Mouse (Mus musculus): ENCODE data around the gene Spaca4. TPM values are rescaled to one million over a fixed set of nuclear protein-coding genes. Genes with fewer than 3 reads are reported as not detected.

The Spaca4 gene
- polyA plus RNA-seq (2014; fragmentation: Nextera tagmentation; extraction: Ambion mirVana): not detected in 2 replicates

- Histone ChIP-seq H3K27ac (no peak within 1 kb of the TSS), H3K4me3 (replicated peaks; ENCODE audit: low read length) (no peak within 1 kb of the TSS), H3K27me3 (ENCODE audit: control insufficient read depth, insufficient read depth, low read length) (no peaks in the 10 kb centered on the region), H3K4me2 (replicated peaks) (no peak within 1 kb of the TSS), H3K4me1 (replicated peaks; ENCODE audit: control insufficient read depth, insufficient read depth, low read length) (no peaks in the 10 kb centered on the region), H3K9ac (no peak within 1 kb of the TSS), H3K36me3 (replicated peaks; ENCODE audit: control insufficient read depth, insufficient read depth) (peaks cover 67% of the 10 kb centered on the region), H3K9me3 (ENCODE audit: control insufficient read depth, low read length) (no peaks in the 10 kb centered on the region)
- ATAC-seq (ENCODE audit: low FRiP score) (no peak), DNase-seq (ENCODE audit: low spot score) (no peak)
- 92% methylated on average over 11 of the region's 11 CpGs for WGBS
These were observed at the start of gene Spaca4 for GRCm38 (mm10) chr7:45725713-45726112. TSS of gene Spaca4 (minus strand) at chr7:45725813.

GRCm38 (mm10) chr7:45775237-45775636 lies 49.6 kb upstream of the Spaca4 start:
- ATAC-seq (ENCODE audit: low FRiP score) (no peak), DNase-seq (ENCODE audit: low spot score) (no peak)
- 89% methylated on average over 7 of the region's 7 CpGs for WGBS
- Histone ChIP-seq H3K4me1 (replicated peaks; ENCODE audit: control insufficient read depth, insufficient read depth, low read length) (no peaks in the 10 kb centered on the region), H3K4me2 (replicated peaks) (no peak overlapping the region), H3K9ac (no peak overlapping the region), H3K27ac (no peak overlapping the region), H3K27me3 (ENCODE audit: control insufficient read depth, insufficient read depth, low read length) (no peaks in the 10 kb centered on the region; the same call in 1 of the 2 replicates), H3K36me3 (replicated peaks; ENCODE audit: control insufficient read depth, insufficient read depth) (no peaks in the 10 kb centered on the region), H3K9me3 (ENCODE audit: control insufficient read depth, low read length) (no peaks in the 10 kb centered on the region), H3K4me3 (replicated peaks; ENCODE audit: low read length) (no peak overlapping the region)

- Histone ChIP-seq H3K4me1 (replicated peaks; ENCODE audit: control insufficient read depth, insufficient read depth, low read length) (no peaks in the 10 kb centered on the region), H3K4me2 (replicated peaks) (no peak overlapping the region), H3K9ac (no peak overlapping the region), H3K27me3 (ENCODE audit: control insufficient read depth, insufficient read depth, low read length) (no peaks in the 10 kb centered on the region), H3K9me3 (ENCODE audit: control insufficient read depth, low read length) (no peaks in the 10 kb centered on the region), H3K36me3 (replicated peaks; ENCODE audit: control insufficient read depth, insufficient read depth) (no peaks in the 10 kb centered on the region), H3K4me3 (replicated peaks; ENCODE audit: low read length) (no peak overlapping the region), H3K27ac (no peak overlapping the region)
- ATAC-seq (ENCODE audit: low FRiP score): no peak
- DNase-seq (ENCODE audit: low spot score): no peak
- WGBS: 73% methylated on average over 4 of the region's 4 CpGs
These were observed 45.5 kb upstream of the Spaca4 start for GRCm38 (mm10) chr7:45771101-45771500.

- Histone ChIP-seq H3K4me1 (replicated peaks; ENCODE audit: control insufficient read depth, insufficient read depth, low read length) (no peaks in the 10 kb centered on the region), H3K4me3 (replicated peaks; ENCODE audit: low read length) (no peak overlapping the region)
- no peak for ATAC-seq (ENCODE audit: low FRiP score)
These were observed 44.9 kb upstream of the Spaca4 start for GRCm38 (mm10) chr7:45770427-45771082.

GRCm38 (mm10) chr7:45767500-45767899 lies 41.9 kb upstream of the Spaca4 start:
- 92% methylated on average over 6 of the region's 6 CpGs for WGBS
- H3K36me3 ChIP-seq (replicated peaks; ENCODE audit: control insufficient read depth, insufficient read depth): no peaks in the 10 kb centered on the region
- H3K4me3 ChIP-seq (replicated peaks; ENCODE audit: low read length): no peak overlapping the region
- H3K4me2 ChIP-seq (replicated peaks): no peak overlapping the region
- no peak for ATAC-seq (ENCODE audit: low FRiP score)
- H3K27ac ChIP-seq: no peak overlapping the region
- DNase-seq (ENCODE audit: low spot score): no peak
- H3K9me3 ChIP-seq (ENCODE audit: control insufficient read depth, low read length): no peaks in the 10 kb centered on the region
- no peak overlapping the region for H3K9ac ChIP-seq
- no peaks in the 10 kb centered on the region for H3K27me3 ChIP-seq (ENCODE audit: control insufficient read depth, insufficient read depth, low read length)
- H3K4me1 ChIP-seq (replicated peaks; ENCODE audit: control insufficient read depth, insufficient read depth, low read length): no peaks in the 10 kb centered on the region

More at GRCm38 (mm10) chr7:45770427-45771082, 44.9 kb upstream of the Spaca4 start:
- no peak overlapping the region for H3K27ac ChIP-seq
- no peak for DNase-seq (ENCODE audit: low spot score)
- WGBS: 76% methylated on average over 8 of the region's 8 CpGs
- no peaks in the 10 kb centered on the region for H3K9me3 ChIP-seq (ENCODE audit: control insufficient read depth, low read length)
- H3K36me3 ChIP-seq (replicated peaks; ENCODE audit: control insufficient read depth, insufficient read depth): no peaks in the 10 kb centered on the region
- no peak overlapping the region for H3K4me2 ChIP-seq (replicated peaks)
- H3K27me3 ChIP-seq (ENCODE audit: control insufficient read depth, insufficient read depth, low read length): no peaks in the 10 kb centered on the region
- H3K9ac ChIP-seq: no peak overlapping the region

- Histone ChIP-seq H3K4me1 (replicated peaks; ENCODE audit: control insufficient read depth, insufficient read depth, low read length) (no peaks in the 10 kb centered on the region), H3K27ac (no peak overlapping the region), H3K27me3 (ENCODE audit: control insufficient read depth, insufficient read depth, low read length) (no peaks in the 10 kb centered on the region), H3K36me3 (replicated peaks; ENCODE audit: control insufficient read depth, insufficient read depth) (no peaks in the 10 kb centered on the region), H3K4me2 (replicated peaks) (no peak overlapping the region), H3K4me3 (replicated peaks; ENCODE audit: low read length) (no peak overlapping the region), H3K9me3 (ENCODE audit: control insufficient read depth, low read length) (no peaks in the 10 kb centered on the region), H3K9ac (no peak overlapping the region)
- 66% methylated on average over 5 of the region's 8 CpGs for WGBS
- no peak for DNase-seq (ENCODE audit: low spot score)
- no peak for ATAC-seq (ENCODE audit: low FRiP score)
These were observed 41.2 kb upstream of the Spaca4 start for GRCm38 (mm10) chr7:45766764-45767163.

GRCm38 (mm10) chr7:45765995-45766394 lies 40.4 kb upstream of the Spaca4 start:
- H3K27ac ChIP-seq: no peak overlapping the region
- H3K4me2 ChIP-seq (replicated peaks): no peak overlapping the region
- 64% methylated on average over 8 of the region's 8 CpGs for WGBS
- ATAC-seq (ENCODE audit: low FRiP score) (no peak), DNase-seq (ENCODE audit: low spot score) (no peak)
- no peak overlapping the region for H3K4me3 ChIP-seq (replicated peaks; ENCODE audit: low read length)
- no peaks in the 10 kb centered on the region for H3K36me3 ChIP-seq (replicated peaks; ENCODE audit: control insufficient read depth, insufficient read depth)
- no peaks in the 10 kb centered on the region for H3K9me3 ChIP-seq (ENCODE audit: control insufficient read depth, low read length)
- no peaks in the 10 kb centered on the region for H3K4me1 ChIP-seq (replicated peaks; ENCODE audit: control insufficient read depth, insufficient read depth, low read length)
- no peak overlapping the region for H3K9ac ChIP-seq
- no peaks in the 10 kb centered on the region for H3K27me3 ChIP-seq (ENCODE audit: control insufficient read depth, insufficient read depth, low read length)

GRCm38 (mm10) chr7:45760151-45760550 lies 34.5 kb upstream of the Spaca4 start:
- no peak overlapping the region for H3K9ac ChIP-seq
- no peak overlapping the region for H3K4me3 ChIP-seq (replicated peaks; ENCODE audit: low read length)
- H3K4me1 ChIP-seq (replicated peaks; ENCODE audit: control insufficient read depth, insufficient read depth, low read length): peaks cover 6% of the 10 kb centered on the region; the same call in 1 of the 2 replicates
- H3K27ac ChIP-seq: no peak overlapping the region
- ATAC-seq (ENCODE audit: low FRiP score): no peak
- H3K36me3 ChIP-seq (replicated peaks; ENCODE audit: control insufficient read depth, insufficient read depth): no peaks in the 10 kb centered on the region
- no peak overlapping the region for H3K4me2 ChIP-seq (replicated peaks)
- no peaks in the 10 kb centered on the region for H3K9me3 ChIP-seq (ENCODE audit: control insufficient read depth, low read length)
- 55% methylated on average over 5 of the region's 5 CpGs for WGBS
- no peak for DNase-seq (ENCODE audit: low spot score)
- H3K27me3 ChIP-seq (ENCODE audit: control insufficient read depth, insufficient read depth, low read length): peaks cover 25% of the 10 kb centered on the region

- H3K27ac ChIP-seq: no peak overlapping the region
- DNase-seq (ENCODE audit: low spot score) (no peak), ATAC-seq (ENCODE audit: low FRiP score) (no peak)
- H3K4me1 ChIP-seq (replicated peaks; ENCODE audit: control insufficient read depth, insufficient read depth, low read length): peaks cover 6% of the 10 kb centered on the region; the same call in 1 of the 2 replicates
- 11% methylated on average over 27 of the region's 27 CpGs for WGBS
- 0 out of 2 replicates have a peak overlapping the region, but pooled peaks have one; percentile 12 for H3K4me2 ChIP-seq (replicated peaks)
- H3K4me3 ChIP-seq (replicated peaks; ENCODE audit: low read length): no peak overlapping the region
- H3K9ac ChIP-seq: no peak overlapping the region
- H3K36me3 ChIP-seq (replicated peaks; ENCODE audit: control insufficient read depth, insufficient read depth): no peaks in the 10 kb centered on the region
- no peaks in the 10 kb centered on the region for H3K9me3 ChIP-seq (ENCODE audit: control insufficient read depth, low read length)
- H3K27me3 ChIP-seq (ENCODE audit: control insufficient read depth, insufficient read depth, low read length): peaks cover 25% of the 10 kb centered on the region
These were observed 33.8 kb upstream of the Spaca4 start for GRCm38 (mm10) chr7:45759400-45759799.
